Mouse (Mus musculus): ENCODE measurements around the gene Il6st. TPM values are rescaled to one million over a fixed set of nuclear protein-coding genes. Genes with fewer than 3 reads are reported as not detected.

The Il6st gene
- polyA plus RNA-seq, 1 experiment from 2014 or later: 21.5 TPM

DNA sequence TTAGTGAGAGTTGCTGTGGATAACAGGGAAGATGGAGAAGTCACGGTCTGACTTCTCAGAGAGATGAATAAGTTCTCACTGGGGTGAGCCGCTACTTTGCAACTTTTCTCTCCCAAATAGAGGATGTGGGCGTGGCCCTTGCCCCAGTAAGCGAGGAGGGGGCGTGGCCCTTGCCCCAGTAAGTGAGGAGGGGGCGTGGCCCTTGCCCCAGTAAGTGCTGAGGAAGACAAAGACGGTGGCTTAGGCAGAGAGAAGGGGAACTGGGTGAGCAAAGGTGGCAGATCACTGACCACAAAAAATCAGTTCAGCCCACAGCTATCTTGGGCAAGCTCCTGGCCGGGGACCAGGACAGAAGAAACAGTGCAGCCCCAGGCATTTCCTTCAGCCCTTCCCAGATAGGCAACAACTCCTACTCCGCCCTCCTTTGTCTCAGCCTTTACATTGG lies 23.9 kb upstream of the Il6st start:
- ATAC-seq: no peak; the same call in 1 of the 2 replicates
- H3K4me1 ChIP-seq (ENCODE audit: control insufficient read depth, insufficient read depth, low read depth, low read length): peaks cover 13% of the 10 kb centered on the region
- peak overlapping the region; percentile 7; the same call in 1 of the 2 replicates for H3K4me3 ChIP-seq (ENCODE audit: low read length)
- WGBS: 13% methylated on average over 9 of the region's 9 CpGs
- no peaks in the 10 kb centered on the region for H3K36me3 ChIP-seq (ENCODE audit: control insufficient read depth, insufficient read depth, low read length)
- H3K9ac ChIP-seq (ENCODE audit: low read depth, low read length): no peak overlapping the region; the same call in 1 of the 2 replicates
- H3K27me3 ChIP-seq (replicated peaks; ENCODE audit: control insufficient read depth, insufficient read depth, low read length): no peaks in the 10 kb centered on the region
- no peaks in the 10 kb centered on the region for H3K9me3 ChIP-seq (ENCODE audit: control insufficient read depth, low read length)
- H3K4me2 ChIP-seq (ENCODE audit: low read length): peak overlapping the region; percentile 53
- no peak overlapping the region for H3K27ac ChIP-seq (ENCODE audit: low read depth, low read length)

DNA sequence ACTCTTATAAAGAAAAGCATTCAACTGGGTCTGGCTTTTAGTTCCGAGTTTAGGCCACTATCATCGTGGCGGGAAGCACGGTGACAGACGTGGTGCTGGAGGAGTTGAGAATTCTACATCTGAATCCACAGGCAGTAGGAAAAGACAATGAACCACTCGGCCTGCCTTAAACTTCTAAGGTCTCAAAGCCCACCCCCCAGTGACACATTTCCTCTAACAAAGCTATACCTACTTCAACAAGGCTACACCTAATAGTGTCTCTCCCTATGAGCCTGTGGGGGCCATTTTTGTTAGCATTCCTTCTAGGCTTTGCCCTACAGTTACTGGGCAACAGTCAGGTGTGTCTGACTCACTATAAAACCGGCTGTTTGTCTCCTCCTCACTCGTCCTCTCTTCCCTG lies 23.2 kb upstream of the Il6st start:
- no peak for ATAC-seq
- H3K4me3 ChIP-seq (ENCODE audit: low read length): no peak overlapping the region
- 45% methylated on average over 8 of the region's 8 CpGs for WGBS
- H3K4me1 ChIP-seq (ENCODE audit: control insufficient read depth, insufficient read depth, low read depth, low read length): peaks cover 13% of the 10 kb centered on the region
- H3K36me3 ChIP-seq (ENCODE audit: control insufficient read depth, insufficient read depth, low read length): no peaks in the 10 kb centered on the region
- no peak overlapping the region for H3K4me2 ChIP-seq (ENCODE audit: low read length)
- H3K9me3 ChIP-seq (ENCODE audit: control insufficient read depth, low read length): no peaks in the 10 kb centered on the region
- no peaks in the 10 kb centered on the region for H3K27me3 ChIP-seq (replicated peaks; ENCODE audit: control insufficient read depth, insufficient read depth, low read length)
- no peak overlapping the region for H3K27ac ChIP-seq (ENCODE audit: low read depth, low read length)
- no peak overlapping the region for H3K9ac ChIP-seq (ENCODE audit: low read depth, low read length)

DNA sequence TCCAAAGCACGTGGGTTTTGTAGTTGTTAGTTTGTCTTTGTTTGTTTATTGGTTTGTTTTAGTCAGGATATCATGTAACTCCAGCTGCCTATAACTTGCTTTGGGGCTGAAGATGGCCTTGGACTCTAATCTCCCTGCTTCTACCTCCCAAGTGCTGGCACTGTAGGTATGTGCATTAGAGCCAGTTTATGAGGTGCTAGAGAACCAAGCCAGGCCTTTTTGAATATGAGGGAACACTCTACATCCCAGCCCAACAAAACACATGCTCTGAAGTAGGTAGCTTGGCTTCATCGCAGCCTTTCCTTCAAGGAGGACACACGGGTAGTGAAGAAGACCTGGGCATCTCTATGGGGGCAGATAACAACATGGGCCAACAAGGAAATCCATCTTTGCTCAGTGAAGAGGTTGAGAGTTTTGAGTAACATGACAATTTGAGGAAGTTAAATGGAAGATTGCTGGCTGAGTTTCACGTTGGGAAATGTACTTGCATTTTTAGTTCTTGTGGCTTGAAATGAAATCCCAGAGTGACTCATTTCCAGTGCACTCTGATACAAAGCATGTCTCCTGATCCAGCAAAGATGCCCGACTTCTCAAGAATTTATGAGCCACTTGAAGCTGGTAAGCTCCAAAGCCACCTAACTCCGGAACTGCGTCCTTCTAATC lies 20.9 kb upstream of the Il6st start:
- Histone ChIP-seq H3K4me2 (ENCODE audit: low read length) (no peak overlapping the region), H3K36me3 (ENCODE audit: control insufficient read depth, insufficient read depth, low read length) (no peaks in the 10 kb centered on the region), H3K4me3 (ENCODE audit: low read length) (no peak overlapping the region), H3K9me3 (ENCODE audit: control insufficient read depth, low read length) (no peaks in the 10 kb centered on the region), H3K27ac (ENCODE audit: low read depth, low read length) (no peak overlapping the region), H3K27me3 (replicated peaks; ENCODE audit: control insufficient read depth, insufficient read depth, low read length) (no peaks in the 10 kb centered on the region), H3K9ac (ENCODE audit: low read depth, low read length) (no peak overlapping the region), H3K4me1 (ENCODE audit: control insufficient read depth, insufficient read depth, low read depth, low read length) (peaks cover 13% of the 10 kb centered on the region)
- ATAC-seq: no peak
- 91% methylated on average over 7 of the region's 7 CpGs for WGBS

DNA sequence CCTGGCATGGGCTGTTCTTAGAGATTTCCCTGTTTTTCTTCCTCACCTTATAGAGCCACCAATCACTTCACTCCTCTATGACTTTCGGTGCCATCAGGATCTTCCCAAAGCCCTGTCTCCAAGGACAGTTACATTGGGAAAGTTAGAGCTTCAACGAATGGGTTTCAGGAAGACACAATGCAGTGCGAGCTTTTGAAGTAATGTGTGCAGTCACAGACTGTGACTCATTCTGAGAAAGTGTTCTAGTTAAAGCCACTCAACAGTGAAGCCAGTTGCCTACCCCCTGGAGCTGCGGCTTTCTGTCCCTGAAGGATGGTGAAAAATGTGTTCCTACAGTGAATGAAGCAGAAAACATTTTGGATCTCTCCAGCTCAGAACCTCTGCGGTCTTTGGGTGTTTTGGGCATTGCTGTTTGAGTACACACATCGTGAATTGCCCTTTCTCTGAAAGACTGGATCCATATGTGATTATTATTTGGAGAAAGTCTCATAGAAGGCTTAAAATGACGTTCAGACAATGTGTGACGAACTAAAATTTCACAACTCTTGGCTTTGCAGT lies 16.7 kb upstream of the Il6st start:
- no peak overlapping the region for H3K27ac ChIP-seq (ENCODE audit: low read depth, low read length)
- no peaks in the 10 kb centered on the region for H3K36me3 ChIP-seq (ENCODE audit: control insufficient read depth, insufficient read depth, low read length)
- WGBS: 74% methylated on average over 8 of the region's 8 CpGs
- H3K4me2 ChIP-seq (ENCODE audit: low read length): no peak overlapping the region
- no peak overlapping the region for H3K4me3 ChIP-seq (ENCODE audit: low read length)
- H3K27me3 ChIP-seq (replicated peaks; ENCODE audit: control insufficient read depth, insufficient read depth, low read length): no peaks in the 10 kb centered on the region
- no peak overlapping the region for H3K9ac ChIP-seq (ENCODE audit: low read depth, low read length)
- H3K4me1 ChIP-seq (ENCODE audit: control insufficient read depth, insufficient read depth, low read depth, low read length): no peaks in the 10 kb centered on the region
- no peak for ATAC-seq
- H3K9me3 ChIP-seq (ENCODE audit: control insufficient read depth, low read length): no peaks in the 10 kb centered on the region

DNA sequence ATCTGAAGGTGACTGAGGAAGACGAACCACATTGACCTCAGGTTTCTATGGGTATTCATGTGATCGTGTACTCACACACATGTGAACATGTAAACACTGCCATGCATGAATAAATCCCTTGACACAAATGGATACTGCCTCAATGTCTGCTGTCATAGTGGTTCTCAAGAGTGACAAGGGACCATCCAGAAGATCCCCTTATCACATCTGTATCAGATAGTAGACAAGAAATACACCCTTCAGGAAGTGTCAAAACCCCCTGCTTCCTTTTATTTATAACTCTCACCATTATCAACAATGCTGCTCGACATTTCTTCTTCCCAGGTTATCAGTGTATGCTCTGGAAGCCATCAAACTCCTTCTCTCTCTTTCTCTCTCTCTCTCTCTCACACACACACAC lies 13.7 kb upstream of the Il6st start:
- Histone ChIP-seq H3K4me2 (ENCODE audit: low read length) (no peak overlapping the region), H3K27ac (ENCODE audit: low read depth, low read length) (no peak overlapping the region), H3K27me3 (replicated peaks; ENCODE audit: control insufficient read depth, insufficient read depth, low read length) (no peaks in the 10 kb centered on the region), H3K36me3 (ENCODE audit: control insufficient read depth, insufficient read depth, low read length) (no peaks in the 10 kb centered on the region), H3K9me3 (ENCODE audit: control insufficient read depth, low read length) (no peaks in the 10 kb centered on the region), H3K4me1 (ENCODE audit: control insufficient read depth, insufficient read depth, low read depth, low read length) (no peaks in the 10 kb centered on the region), H3K4me3 (ENCODE audit: low read length) (no peak overlapping the region), H3K9ac (ENCODE audit: low read depth, low read length) (no peak overlapping the region)
- ATAC-seq: no peak
- WGBS: 83% methylated on average over 3 of the region's 3 CpGs

DNA sequence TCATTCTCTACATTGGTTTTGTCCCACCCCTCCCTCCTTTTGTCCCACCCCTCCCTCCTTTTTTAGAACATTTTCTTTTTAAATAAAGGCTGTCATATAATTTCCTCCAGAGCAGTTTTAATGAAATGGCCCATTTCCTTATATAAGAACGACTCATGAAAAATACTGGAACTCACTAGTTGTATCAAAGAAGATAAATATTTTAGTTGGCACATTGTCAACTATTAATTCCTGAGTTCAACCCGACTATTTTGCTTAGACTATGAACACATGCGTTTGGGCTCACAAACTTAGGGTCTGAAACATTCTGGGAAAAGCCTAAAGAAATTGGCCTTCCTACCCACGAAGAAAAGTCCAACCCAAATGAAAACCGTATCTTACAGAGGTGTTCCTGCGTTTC lies 6.5 kb upstream of the Il6st start:
- Histone ChIP-seq H3K4me3 (ENCODE audit: low read length) (no peak overlapping the region), H3K27me3 (replicated peaks; ENCODE audit: control insufficient read depth, insufficient read depth, low read length) (no peaks in the 10 kb centered on the region), H3K4me2 (ENCODE audit: low read length) (no peak overlapping the region), H3K27ac (ENCODE audit: low read depth, low read length) (no peak overlapping the region), H3K4me1 (ENCODE audit: control insufficient read depth, insufficient read depth, low read depth, low read length) (no peaks in the 10 kb centered on the region), H3K9ac (ENCODE audit: low read depth, low read length) (no peak overlapping the region), H3K36me3 (ENCODE audit: control insufficient read depth, insufficient read depth, low read length) (no peaks in the 10 kb centered on the region), H3K9me3 (ENCODE audit: control insufficient read depth, low read length) (no peaks in the 10 kb centered on the region)
- 88% methylated on average over 6 of the region's 6 CpGs for WGBS
- no peak for ATAC-seq

DNA sequence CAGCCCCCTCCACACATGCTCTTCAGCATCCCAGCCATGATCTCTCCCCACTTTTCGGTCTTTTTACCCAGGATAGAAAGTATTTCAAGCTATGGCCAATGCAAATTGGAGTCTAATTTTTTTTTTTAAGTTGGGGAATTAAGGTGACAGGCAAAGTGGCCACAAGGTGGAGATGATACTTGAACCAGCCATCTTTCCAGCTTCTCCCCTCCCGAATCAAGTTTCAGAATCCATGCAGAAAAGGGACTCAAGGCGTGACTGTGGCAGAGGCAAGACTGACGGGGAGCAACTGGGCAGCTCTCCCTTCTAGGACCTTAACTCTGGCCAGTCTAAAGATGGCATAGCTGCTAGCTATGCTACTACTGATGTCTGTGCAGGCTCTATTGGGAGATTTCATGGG lies 5.9 kb upstream of the Il6st start:
- H3K36me3 ChIP-seq (ENCODE audit: control insufficient read depth, insufficient read depth, low read length): no peaks in the 10 kb centered on the region
- no peak for ATAC-seq
- no peaks in the 10 kb centered on the region for H3K9me3 ChIP-seq (ENCODE audit: control insufficient read depth, low read length)
- no peak overlapping the region for H3K27ac ChIP-seq (ENCODE audit: low read depth, low read length)
- no peaks in the 10 kb centered on the region; the same call in 1 of the 2 replicates for H3K4me1 ChIP-seq (ENCODE audit: control insufficient read depth, insufficient read depth, low read depth, low read length)
- no peaks in the 10 kb centered on the region for H3K27me3 ChIP-seq (replicated peaks; ENCODE audit: control insufficient read depth, insufficient read depth, low read length)
- no peak overlapping the region for H3K4me2 ChIP-seq (ENCODE audit: low read length)
- H3K9ac ChIP-seq (ENCODE audit: low read depth, low read length): no peak overlapping the region
- WGBS: 80% methylated on average over 4 of the region's 4 CpGs
- H3K4me3 ChIP-seq (ENCODE audit: low read length): no peak overlapping the region

DNA sequence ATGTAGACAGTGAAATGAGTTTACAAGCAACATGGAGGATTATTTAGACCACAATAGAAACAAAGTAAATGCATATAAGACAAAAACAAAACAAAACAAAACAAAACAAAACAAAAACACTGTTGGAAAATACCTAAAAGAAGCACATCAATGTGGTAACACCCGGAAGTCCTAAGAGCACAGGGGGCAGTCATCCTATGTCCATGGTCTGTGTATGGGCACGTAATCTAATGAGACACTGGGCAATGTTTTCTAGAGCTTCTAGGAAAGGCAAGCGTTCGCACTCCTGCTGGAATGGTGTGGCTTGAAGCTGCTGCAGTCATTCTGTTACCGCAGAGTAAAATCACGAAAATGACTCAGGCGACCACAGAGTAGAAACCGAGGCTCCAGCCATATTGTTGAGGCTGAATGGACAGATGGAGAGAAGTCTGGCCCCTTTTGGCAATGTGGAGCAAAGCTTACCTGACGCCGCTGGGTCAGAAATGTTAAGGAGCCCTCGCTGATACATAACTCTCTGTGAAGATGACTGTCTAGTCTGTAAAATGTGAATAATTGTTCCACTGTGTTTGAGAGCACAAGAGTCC lies 5.3 kb upstream of the Il6st start:
- no peak overlapping the region for H3K27ac ChIP-seq (ENCODE audit: low read depth, low read length)
- no peak for ATAC-seq
- H3K4me2 ChIP-seq (ENCODE audit: low read length): no peak overlapping the region
- H3K36me3 ChIP-seq (ENCODE audit: control insufficient read depth, insufficient read depth, low read length): no peaks in the 10 kb centered on the region
- no peak overlapping the region for H3K4me3 ChIP-seq (ENCODE audit: low read length)
- H3K9me3 ChIP-seq (ENCODE audit: control insufficient read depth, low read length): no peaks in the 10 kb centered on the region
- H3K4me1 ChIP-seq (ENCODE audit: control insufficient read depth, insufficient read depth, low read depth, low read length): no peaks in the 10 kb centered on the region; the same call in 1 of the 2 replicates
- H3K27me3 ChIP-seq (replicated peaks; ENCODE audit: control insufficient read depth, insufficient read depth, low read length): no peaks in the 10 kb centered on the region
- WGBS: 92% methylated on average over 11 of the region's 11 CpGs
- H3K9ac ChIP-seq (ENCODE audit: low read depth, low read length): no peak overlapping the region

DNA sequence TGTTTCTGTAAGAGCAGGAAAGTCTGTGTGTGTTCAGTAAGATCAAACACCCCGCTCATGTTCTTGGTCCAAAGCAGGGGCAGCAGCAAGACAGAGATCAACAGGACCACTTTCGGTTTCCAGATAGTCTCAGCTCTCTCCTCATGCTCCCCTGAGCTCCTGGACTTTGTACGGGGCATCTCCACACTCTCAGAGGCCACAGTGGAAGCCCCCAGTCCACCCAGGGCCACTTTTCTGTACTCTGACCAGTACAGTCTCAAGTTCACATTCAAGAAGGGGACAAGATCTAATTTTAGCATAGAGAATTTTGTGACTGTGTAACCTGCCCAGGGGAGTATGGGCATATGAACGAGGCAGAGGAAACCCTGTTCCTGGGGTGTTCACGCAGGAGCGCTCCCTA lies 3.9 kb upstream of the Il6st start:
- H3K4me3 ChIP-seq (ENCODE audit: low read length): no peak overlapping the region
- WGBS: 82% methylated on average over 6 of the region's 6 CpGs
- ATAC-seq: no peak
- H3K36me3 ChIP-seq (ENCODE audit: control insufficient read depth, insufficient read depth, low read length): no peaks in the 10 kb centered on the region
- H3K4me2 ChIP-seq (ENCODE audit: low read length): no peak overlapping the region
- no peaks in the 10 kb centered on the region for H3K27me3 ChIP-seq (replicated peaks; ENCODE audit: control insufficient read depth, insufficient read depth, low read length)
- no peak overlapping the region for H3K9ac ChIP-seq (ENCODE audit: low read depth, low read length)
- no peaks in the 10 kb centered on the region for H3K9me3 ChIP-seq (ENCODE audit: control insufficient read depth, low read length)
- H3K4me1 ChIP-seq (ENCODE audit: control insufficient read depth, insufficient read depth, low read depth, low read length): peaks cover 3% of the 10 kb centered on the region; the same call in 1 of the 2 replicates
- H3K27ac ChIP-seq (ENCODE audit: low read depth, low read length): no peak overlapping the region

Data from hindbrain, embryonic 16.5 days (tissue).